Mouse (Mus musculus): ENCODE measurements around the gene Slc27a5.
A peak's percentile ranks its signal among the peaks of the same experiment; 100 is the strongest.

Slc27a5 gene

GRCm38 (mm10) chr7:12985724-12986123, 12.3 kb downstream of the Slc27a5 start:
- no peak for DNase-seq (ENCODE audit: low spot score)

GRCm38 (mm10) chr7:12980291-12980690, 17.7 kb downstream of the Slc27a5 start:
- no peak for DNase-seq (ENCODE audit: low spot score)

GRCm38 (mm10) chr7:12979776-12980175, 18.2 kb downstream of the Slc27a5 start:
- no peak for DNase-seq (ENCODE audit: low spot score)

GRCm38 (mm10) chr7:12978931-12979722, 18.9 kb downstream of the Slc27a5 start:
- no peak for DNase-seq (ENCODE audit: low spot score)

- DNase-seq (ENCODE audit: low spot score), result peak; percentile 94
Observed at GRCm38 (mm10) chr7:12977682-12978389, 20.2 kb downstream of the Slc27a5 start, which contains the start of gene Zfp446. Gene Zfp446, plus strand, starts transcription at chr7:12977848.

- no peak for DNase-seq (ENCODE audit: low spot score)
Observed at GRCm38 (mm10) chr7:12970906-12971305, 27.1 kb downstream of the Slc27a5 start.

GRCm38 (mm10) chr7:12966104-12966845, 31.7 kb downstream of the Slc27a5 start:
- DNase-seq (ENCODE audit: low spot score), result peak; percentile 66

GRCm38 (mm10) chr7:12965678-12966091, 32.3 kb downstream of the Slc27a5 start, which contains the start of gene Zfp324:
Gene Zfp324, plus strand, starts transcription at chr7:12965838.
- peak; percentile 76 for DNase-seq (ENCODE audit: low spot score)

- peak; percentile 52 for DNase-seq (ENCODE audit: low spot score)
Observed at GRCm38 (mm10) chr7:12961511-12962141, 36.4 kb downstream of the Slc27a5 start.

GRCm38 (mm10) chr7:12959718-12960117, 38.3 kb downstream of the Slc27a5 start:
- no peak for DNase-seq (ENCODE audit: low spot score)

- DNase-seq (ENCODE audit: low spot score), result no peak
Observed at GRCm38 (mm10) chr7:12958948-12959347, 39.0 kb downstream of the Slc27a5 start.

- DNase-seq (ENCODE audit: low spot score), result no peak
Observed at GRCm38 (mm10) chr7:12957511-12957910, 40.5 kb downstream of the Slc27a5 start.

- DNase-seq (ENCODE audit: low spot score), result no peak
Observed at GRCm38 (mm10) chr7:12954896-12955295, 43.1 kb downstream of the Slc27a5 start.

GRCm38 (mm10) chr7:12949872-12950229, 48.1 kb downstream of the Slc27a5 start:
- DNase-seq (ENCODE audit: low spot score), result no peak

GRCm38 (mm10) chr7:12949032-12949871, 48.7 kb downstream of the Slc27a5 start:
- peak; percentile 89 for DNase-seq (ENCODE audit: low spot score)

GRCm38 (mm10) chr7:12943488-12943887, 54.5 kb downstream of the Slc27a5 start:
- DNase-seq (ENCODE audit: low spot score), result no peak

GRCm38 (mm10) chr7:12940599-12940998, 57.4 kb downstream of the Slc27a5 start:
- DNase-seq (ENCODE audit: low spot score), result no peak

All from spleen, adult 12 weeks (tissue).